Mouse (Mus musculus): ENCODE results near the gene Mlx. TPM values are rescaled to one million over a fixed set of nuclear protein-coding genes. Genes with fewer than 3 reads are reported as not detected.

The Mlx gene
- polyA plus RNA-seq, 2 experiments, result 40.2 to 44.4 TPM

- H3K9ac ChIP-seq (ENCODE audit: low read depth, low read length, severe bottlenecking), result no peak overlapping the region
- ATAC-seq (ENCODE audit: low FRiP score, low read depth), result no peak
- DNase-seq (ENCODE audit: low spot score), result no peak
- H3K36me3 ChIP-seq (ENCODE audit: control insufficient read depth, insufficient read depth, low read length), result peaks cover 33% of the 10 kb centered on the region
- no peak overlapping the region for H3K27ac ChIP-seq (replicated peaks; ENCODE audit: low read depth, low read length)
- 83% methylated on average over 1 of the region's 1 CpGs for WGBS
- no peak for TF ChIP-seq POLR2A (IDR thresholded peaks at IDR 0.05; ENCODE audit: borderline replicate concordance, extremely low read depth, insufficient read depth, insufficient read length)
- no peaks in the 10 kb centered on the region for H3K4me1 ChIP-seq (ENCODE audit: control insufficient read depth, insufficient read depth, low read length)
- H3K9me3 ChIP-seq (ENCODE audit: control insufficient read depth, low read length), result no peaks in the 10 kb centered on the region
- H3K27me3 ChIP-seq (ENCODE audit: control insufficient read depth, insufficient read depth, low read length), result no peaks in the 10 kb centered on the region
- H3K4me3 ChIP-seq (replicated peaks; ENCODE audit: low read length), result no peak overlapping the region
- no peak overlapping the region for H3K4me2 ChIP-seq (replicated peaks; ENCODE audit: low read depth, low read length, severe bottlenecking)
These were observed 40.0 kb downstream of the Mlx start for GRCm38 (mm10) chr11:101127075-101127474.

DNA sequence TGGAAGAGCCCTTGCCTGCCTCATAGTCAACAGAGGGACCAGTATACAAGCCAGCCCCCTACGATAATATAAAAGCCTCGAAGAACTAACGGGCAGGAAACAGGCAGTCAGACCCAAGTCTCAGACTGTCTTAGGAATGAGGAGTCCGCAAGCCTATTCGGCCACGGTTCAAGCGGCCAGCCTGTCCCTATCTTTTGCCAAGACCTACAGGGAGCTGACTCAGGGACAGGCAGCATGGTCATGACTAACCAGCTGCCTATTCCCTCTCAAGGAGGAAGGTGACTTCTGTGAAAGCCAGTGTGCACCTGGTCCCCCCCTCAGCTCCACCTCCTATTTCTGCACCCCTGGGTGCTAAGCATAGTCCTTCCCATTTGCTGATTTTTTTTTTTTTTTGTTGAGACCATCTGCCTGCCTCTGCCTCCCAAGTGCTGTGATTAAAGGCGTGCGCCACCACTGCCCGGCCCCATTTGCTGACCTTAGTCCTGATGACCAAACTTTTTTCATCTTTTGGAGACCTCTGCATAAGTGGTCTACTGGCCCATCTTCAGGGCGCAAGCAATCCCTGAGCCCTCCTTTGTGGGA is 42.0 kb downstream of the Mlx start:
- no peak for ATAC-seq (ENCODE audit: low FRiP score, low read depth)
- 85% methylated on average over 11 of the region's 11 CpGs for WGBS
- H3K36me3 ChIP-seq (ENCODE audit: control insufficient read depth, insufficient read depth, low read length), result peaks cover 20% of the 10 kb centered on the region
- no peak overlapping the region for H3K27ac ChIP-seq (replicated peaks; ENCODE audit: low read depth, low read length)
- H3K9ac ChIP-seq (ENCODE audit: low read depth, low read length, severe bottlenecking), result no peak overlapping the region
- no peak for TF ChIP-seq POLR2A (IDR thresholded peaks at IDR 0.05; ENCODE audit: borderline replicate concordance, extremely low read depth, insufficient read depth, insufficient read length)
- no peak for DNase-seq (ENCODE audit: low spot score)
- H3K4me2 ChIP-seq (replicated peaks; ENCODE audit: low read depth, low read length, severe bottlenecking), result no peak overlapping the region
- no peak overlapping the region for H3K4me3 ChIP-seq (replicated peaks; ENCODE audit: low read length)
- H3K4me1 ChIP-seq (ENCODE audit: control insufficient read depth, insufficient read depth, low read length), result no peaks in the 10 kb centered on the region
- no peaks in the 10 kb centered on the region for H3K27me3 ChIP-seq (ENCODE audit: control insufficient read depth, insufficient read depth, low read length)
- H3K9me3 ChIP-seq (ENCODE audit: control insufficient read depth, low read length), result no peaks in the 10 kb centered on the region

DNA sequence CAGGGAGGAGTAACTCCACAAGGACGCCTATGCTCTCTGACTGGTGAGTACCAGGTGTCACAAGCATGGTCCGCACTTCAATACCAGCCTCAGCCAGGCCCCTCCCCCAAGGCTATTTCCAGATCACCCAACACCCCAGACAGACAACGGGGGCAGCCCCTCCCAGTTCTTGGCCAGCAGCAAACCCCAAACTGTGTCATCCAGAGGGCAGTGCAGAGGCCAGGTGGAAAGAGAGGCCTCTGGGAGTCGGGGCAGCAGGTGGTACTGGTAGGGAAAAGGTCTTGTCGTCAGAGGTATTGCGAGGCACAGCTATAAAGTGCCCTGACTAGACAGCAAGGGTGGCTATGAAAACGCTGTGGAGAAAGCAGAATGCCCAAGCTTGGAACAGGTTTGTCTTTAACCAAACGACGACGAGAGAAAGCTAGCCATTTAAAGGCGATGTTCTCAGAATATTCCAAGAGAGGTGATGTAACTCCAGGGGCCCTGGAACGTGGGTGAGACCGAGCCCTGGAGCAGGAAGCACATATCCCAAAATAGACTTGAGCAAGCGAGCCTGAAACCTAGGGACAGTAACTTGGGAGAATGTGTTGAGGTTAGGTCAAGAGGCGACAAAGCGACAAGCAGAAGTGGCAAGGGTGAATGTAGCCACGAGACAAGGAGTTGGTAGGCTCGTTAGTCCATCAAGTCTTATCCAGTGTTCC is 43.1 kb downstream of the Mlx start:
- H3K9me3 ChIP-seq (ENCODE audit: control insufficient read depth, low read length), result no peaks in the 10 kb centered on the region

DNA sequence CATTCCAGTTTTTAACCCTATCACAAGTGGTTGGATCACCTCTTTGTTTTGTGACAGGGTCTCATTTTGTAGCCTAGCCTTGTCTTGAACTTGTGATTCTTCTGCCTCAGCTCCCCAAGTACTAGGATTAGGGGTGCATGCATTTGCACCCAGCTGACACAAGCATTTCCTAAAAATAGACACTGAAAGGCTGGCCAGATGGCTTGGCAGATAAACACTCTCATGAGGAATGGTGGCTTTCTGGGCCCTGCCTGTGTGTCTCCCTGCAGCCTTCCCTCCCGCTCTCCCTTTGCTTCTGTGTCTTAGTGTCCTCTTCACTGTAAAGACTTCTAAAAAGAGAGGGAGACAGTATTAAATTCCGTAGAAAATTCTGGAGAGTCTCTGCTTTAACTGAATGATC is 44.1 kb downstream of the Mlx start:
- no peak for TF ChIP-seq POLR2A (IDR thresholded peaks at IDR 0.05; ENCODE audit: borderline replicate concordance, extremely low read depth, insufficient read depth, insufficient read length)
- Histone ChIP-seq H3K27me3 (ENCODE audit: control insufficient read depth, insufficient read depth, low read length) (no peaks in the 10 kb centered on the region), H3K9me3 (ENCODE audit: control insufficient read depth, low read length) (no peaks in the 10 kb centered on the region), H3K4me1 (ENCODE audit: control insufficient read depth, insufficient read depth, low read length) (no peaks in the 10 kb centered on the region), H3K4me3 (replicated peaks; ENCODE audit: low read length) (no peak overlapping the region), H3K36me3 (ENCODE audit: control insufficient read depth, insufficient read depth, low read length) (peaks cover 7% of the 10 kb centered on the region), H3K4me2 (replicated peaks; ENCODE audit: low read depth, low read length, severe bottlenecking) (no peak overlapping the region), H3K27ac (replicated peaks; ENCODE audit: low read depth, low read length) (no peak overlapping the region), H3K9ac (ENCODE audit: low read depth, low read length, severe bottlenecking) (no peak overlapping the region)
- ATAC-seq (ENCODE audit: low FRiP score, low read depth), result no peak
- 94% methylated on average over 2 of the region's 2 CpGs for WGBS
- DNase-seq (ENCODE audit: low spot score), result no peak

More for the DNA sequence above, 43.1 kb downstream of the Mlx start:
- H3K27me3 ChIP-seq (ENCODE audit: control insufficient read depth, insufficient read depth, low read length), result no peaks in the 10 kb centered on the region
- WGBS, result 42% methylated on average over 18 of the region's 18 CpGs
- H3K36me3 ChIP-seq (ENCODE audit: control insufficient read depth, insufficient read depth, low read length), result peaks cover 17% of the 10 kb centered on the region
- H3K4me2 ChIP-seq (replicated peaks; ENCODE audit: low read depth, low read length, severe bottlenecking), result no peak overlapping the region
- no peak for TF ChIP-seq POLR2A (IDR thresholded peaks at IDR 0.05; ENCODE audit: borderline replicate concordance, extremely low read depth, insufficient read depth, insufficient read length)
- H3K27ac ChIP-seq (replicated peaks; ENCODE audit: low read depth, low read length), result no peak overlapping the region
- H3K4me1 ChIP-seq (ENCODE audit: control insufficient read depth, insufficient read depth, low read length), result no peaks in the 10 kb centered on the region
- ATAC-seq (ENCODE audit: low FRiP score, low read depth) (peak; percentile 9; the same call in 1 of the 2 replicates), DNase-seq (ENCODE audit: low spot score) (no peak)
- H3K4me3 ChIP-seq (replicated peaks; ENCODE audit: low read length), result no peak overlapping the region
- no peak overlapping the region for H3K9ac ChIP-seq (ENCODE audit: low read depth, low read length, severe bottlenecking)

DNA sequence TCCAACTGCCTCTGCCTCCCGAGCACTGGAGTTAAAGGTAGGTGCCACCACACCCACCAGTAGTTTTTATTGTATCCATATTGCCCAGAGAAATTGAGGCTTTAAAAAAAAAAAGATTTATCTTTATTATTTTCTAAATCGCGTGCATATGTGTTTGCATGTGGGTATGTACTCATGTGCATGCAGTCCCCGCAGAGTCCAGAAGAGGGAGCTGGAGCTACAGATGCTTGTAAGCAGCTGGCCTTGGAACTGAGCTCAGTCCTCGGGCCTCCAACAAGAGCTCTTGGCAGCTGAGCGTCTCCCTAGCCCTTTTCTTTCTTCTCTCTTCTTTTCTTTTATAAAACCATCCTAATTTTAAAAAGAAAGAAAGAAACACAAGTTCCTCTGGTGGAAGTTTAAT is 44.6 kb downstream of the Mlx start:
- Histone ChIP-seq H3K4me3 (replicated peaks; ENCODE audit: low read length) (no peak overlapping the region), H3K4me1 (ENCODE audit: control insufficient read depth, insufficient read depth, low read length) (no peaks in the 10 kb centered on the region), H3K27ac (replicated peaks; ENCODE audit: low read depth, low read length) (no peak overlapping the region), H3K4me2 (replicated peaks; ENCODE audit: low read depth, low read length, severe bottlenecking) (no peak overlapping the region), H3K36me3 (ENCODE audit: control insufficient read depth, insufficient read depth, low read length) (peaks cover 2% of the 10 kb centered on the region; the same call in 1 of the 2 replicates), H3K9ac (ENCODE audit: low read depth, low read length, severe bottlenecking) (no peak overlapping the region), H3K27me3 (ENCODE audit: control insufficient read depth, insufficient read depth, low read length) (no peaks in the 10 kb centered on the region), H3K9me3 (ENCODE audit: control insufficient read depth, low read length) (no peaks in the 10 kb centered on the region)
- ATAC-seq (ENCODE audit: low FRiP score, low read depth) (no peak), DNase-seq (ENCODE audit: low spot score) (no peak)
- TF ChIP-seq POLR2A (IDR thresholded peaks at IDR 0.05; ENCODE audit: borderline replicate concordance, extremely low read depth, insufficient read depth, insufficient read length), result no peak
- 87% methylated on average over 6 of the region's 6 CpGs for WGBS
